Mouse (Mus musculus) embryonic stem cell, embryonic (primary cell): Measurements from ENCODE around the gene Zcchc24.

Experiments
- CTCF ChIA-PET, 4 experiments: fragments of 300-600 bp in 2 of 4; fragments of 350-600 bp in 2 of 4; sonication (Branson Sonifier 250); formaldehyde crosslinking; loops; one replicate each; lab custom pipeline; 2022; ENCODE audit warnings: inconsistent platforms in 2 of 4; lab: Charles Lee
- POLR2A ChIA-PET, 4 experiments: fragments of 300-600 bp in 2 of 4; fragments of 350-600 bp in 2 of 4; sonication (Branson Sonifier 250); formaldehyde crosslinking; loops; one replicate each; lab custom pipeline; 2022; ENCODE audit warnings: antibody characterized with exemption in 4 of 4, inconsistent platforms in 1 of 4; lab: Charles Lee

Gene Zcchc24

DNA sequence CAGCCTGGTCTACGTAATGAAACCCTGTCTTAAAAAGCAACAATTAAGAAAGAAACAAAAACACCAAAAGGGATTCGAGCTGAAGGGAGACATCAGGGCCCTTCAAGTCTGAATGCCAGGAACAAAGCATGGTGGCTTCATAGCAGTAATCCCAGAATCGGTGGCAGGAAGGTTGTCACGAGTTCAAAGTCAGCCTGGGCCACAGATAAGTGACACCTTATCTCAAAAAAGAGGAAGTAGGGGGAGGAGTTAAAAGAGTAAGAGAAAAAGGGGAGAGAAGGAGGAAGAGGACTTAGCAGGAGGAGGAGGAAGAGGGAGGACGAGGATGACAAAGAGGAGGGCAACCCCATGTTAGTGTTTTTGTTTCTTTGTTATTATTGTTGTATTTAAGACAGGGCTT, 19.4 kb upstream of the Zcchc24 start:
- ChIA-PET POLR2A (interaction anchor here in 2 of 4 experiments (0.6 to 1.4 kb wide), 2 partner anchors 19 to 42 kb away, joined by 4 read pairs; partner anchors contain the start of gene Zcchc24 (in 1 of the 2)), CTCF (no interaction called here)

DNA sequence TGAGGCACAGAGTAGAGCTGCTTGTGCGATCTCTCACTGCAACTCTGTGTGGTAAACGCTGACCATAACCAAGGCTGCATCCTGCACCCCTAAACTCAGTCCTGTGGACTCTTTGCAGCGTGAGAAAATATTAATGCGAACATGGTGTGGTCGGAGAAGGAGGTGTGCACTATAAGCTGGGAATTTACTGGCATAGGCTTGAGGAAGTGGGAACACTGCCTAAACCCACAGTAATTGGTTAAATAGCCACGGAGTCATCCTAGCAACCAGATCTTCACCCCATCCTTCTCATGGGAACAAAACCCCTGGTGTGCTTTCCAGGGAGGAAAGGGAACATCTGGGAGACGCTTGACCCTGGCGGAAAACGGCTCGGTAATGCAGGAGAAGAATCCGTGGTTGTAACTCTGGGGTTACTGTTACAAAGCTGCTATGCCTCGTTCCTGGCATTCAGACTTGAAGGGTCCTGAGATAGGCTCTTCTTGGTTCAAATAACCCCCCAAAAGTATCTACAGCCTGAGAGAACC, 18.6 kb upstream of the Zcchc24 start:
- POLR2A ChIA-PET: interaction anchor here in 2 of 4 experiments (0.7 to 1.4 kb wide), 3 partner anchors 37 to 227 kb away, joined by 3 to 4 read pairs (median 3); no protein-coding TSS in a partner anchor
- CTCF ChIA-PET: interaction anchor here in 2 of 4 experiments (0.7 to 1.4 kb wide), 2 partner anchors 13 to 43 kb away, joined by 3 to 5 read pairs; no protein-coding TSS in a partner anchor

DNA sequence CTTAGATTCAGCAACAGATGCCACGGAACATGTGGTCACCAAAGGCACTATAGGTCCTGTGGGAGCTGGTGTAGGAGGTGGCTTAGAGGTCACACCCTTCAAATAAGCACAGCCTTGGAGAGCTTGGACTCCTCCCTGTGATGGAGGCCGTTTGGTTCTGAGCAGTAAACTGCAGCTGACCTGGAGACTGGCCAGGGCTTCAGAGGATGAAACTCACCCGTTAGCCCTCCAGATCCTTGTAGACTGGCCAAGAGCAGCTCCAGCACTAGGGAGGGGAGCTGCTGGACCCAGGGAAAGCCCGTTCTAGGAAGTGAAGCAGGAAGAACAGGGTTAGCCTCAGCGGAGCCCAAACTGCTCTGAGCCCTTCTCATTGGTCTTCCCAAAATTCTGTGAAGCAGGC, 18.1 kb upstream of the Zcchc24 start:
- POLR2A ChIA-PET: interaction anchor here in 2 of 4 experiments (0.7 to 1.4 kb wide), 4 partner anchors 36 to 226 kb away, joined by 3 to 4 read pairs (median 4); no protein-coding TSS in a partner anchor
- CTCF ChIA-PET: interaction anchor here in 2 of 4 experiments (0.7 to 1.4 kb wide), 2 partner anchors 13 to 42 kb away, joined by 3 to 5 read pairs; no protein-coding TSS in a partner anchor

- CTCF ChIA-PET: interaction anchor here in 1 of 4 experiments (0.5 kb wide), 1 partner anchor 797 kb away, joined by 3 read pairs; no protein-coding TSS in a partner anchor
Observed at GRCm38 (mm10) chr14:25785210-25785609, 16.4 kb upstream of the Zcchc24 start.

GRCm38 (mm10) chr14:25783220-25783619, 14.4 kb upstream of the Zcchc24 start:
- CTCF ChIA-PET: interaction anchor here in 2 of 4 experiments (1.1 to 1.4 kb wide), 2 partner anchors 17 to 137 kb away, joined by 4 to 5 read pairs; no protein-coding TSS in a partner anchor

More at GRCm38 (mm10) chr14:25785210-25785609, 16.4 kb upstream of the Zcchc24 start:
- POLR2A ChIA-PET: interaction anchor here in 3 of 4 experiments (1.0 to 1.6 kb wide), 3 partner anchors 9 to 16 kb away, joined by 3 read pairs; partner anchors contain the start of gene Zcchc24 (in 1 of the 3)

DNA sequence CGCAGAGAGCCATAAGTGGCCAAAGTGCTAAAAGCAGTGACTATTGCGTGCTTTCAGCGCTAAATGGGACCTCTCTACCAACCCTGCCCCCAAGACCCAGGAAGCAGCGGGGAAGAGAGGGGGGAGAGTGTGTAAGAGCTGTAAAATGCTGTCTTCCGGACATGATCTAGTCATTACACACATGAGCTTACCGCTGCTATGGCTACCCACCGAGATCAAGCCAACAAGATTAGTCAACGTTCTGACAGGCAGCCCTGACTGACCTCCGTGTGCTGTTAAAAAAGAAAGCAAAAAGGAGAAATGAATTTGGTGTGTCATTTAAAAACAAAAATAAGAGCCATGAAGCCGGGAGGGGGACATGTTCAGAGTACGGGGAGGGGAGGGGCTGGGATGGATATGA, 11.8 kb upstream of the Zcchc24 start:
- POLR2A ChIA-PET: interaction anchor here in 3 of 4 experiments (0.5 to 1.2 kb wide), 3 partner anchors 11 to 1294 kb away, joined by 3 to 5 read pairs (median 4); partner anchors contain the start of genes Polr3a (in 1 of the 3), Rps24 (in 1 of the 3) and Zcchc24 (in 1 of the 3)
- CTCF ChIA-PET: interaction anchor here in 1 of 4 experiments (0.6 kb wide), 1 partner anchor 268 kb away, joined by 3 read pairs; no protein-coding TSS in a partner anchor

More at GRCm38 (mm10) chr14:25783220-25783619, 14.4 kb upstream of the Zcchc24 start:
- POLR2A ChIA-PET: interaction anchor here in 2 of 4 experiments (1.1 to 2.2 kb wide), 3 partner anchors 10 to 22 kb away, joined by 3 to 6 read pairs (median 4); partner anchors contain the start of gene Zcchc24 (in 1 of the 2)

GRCm38 (mm10) chr14:25776294-25776693, 7.5 kb upstream of the Zcchc24 start:
- POLR2A ChIA-PET: interaction anchor here in 1 of 4 experiments (1.4 kb wide), 1 partner anchor 17 kb away, joined by 4 read pairs; no protein-coding TSS in a partner anchor
- CTCF ChIA-PET: interaction anchor here in 2 of 4 experiments (0.6 to 1.6 kb wide), 2 partner anchors 24 to 209 kb away, joined by 3 to 4 read pairs; no protein-coding TSS in a partner anchor

DNA sequence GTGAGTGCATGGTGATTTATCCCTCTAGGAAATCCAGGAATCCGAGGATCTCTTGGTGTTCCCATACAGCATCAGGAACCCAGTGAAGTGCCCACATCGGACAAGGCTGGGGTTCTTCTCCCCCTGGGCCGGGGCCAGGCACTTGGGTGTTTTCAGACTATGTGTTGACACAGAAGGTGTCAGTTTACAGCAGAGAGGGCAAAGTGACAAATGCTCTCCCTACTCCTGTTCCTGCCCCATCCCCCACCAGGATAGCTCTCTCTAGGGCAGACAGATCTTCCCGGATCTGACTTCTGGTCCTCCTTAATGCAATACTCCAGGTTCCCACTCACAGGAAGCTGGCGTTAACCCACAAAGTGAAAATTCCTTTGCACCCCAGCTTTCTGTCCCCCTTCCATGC, 5.3 kb upstream of the Zcchc24 start:
- CTCF ChIA-PET: interaction anchor here in 1 of 4 experiments (0.6 kb wide), 1 partner anchor 416 kb away, joined by 4 read pairs; no protein-coding TSS in a partner anchor
- POLR2A ChIA-PET: no interaction called here

DNA sequence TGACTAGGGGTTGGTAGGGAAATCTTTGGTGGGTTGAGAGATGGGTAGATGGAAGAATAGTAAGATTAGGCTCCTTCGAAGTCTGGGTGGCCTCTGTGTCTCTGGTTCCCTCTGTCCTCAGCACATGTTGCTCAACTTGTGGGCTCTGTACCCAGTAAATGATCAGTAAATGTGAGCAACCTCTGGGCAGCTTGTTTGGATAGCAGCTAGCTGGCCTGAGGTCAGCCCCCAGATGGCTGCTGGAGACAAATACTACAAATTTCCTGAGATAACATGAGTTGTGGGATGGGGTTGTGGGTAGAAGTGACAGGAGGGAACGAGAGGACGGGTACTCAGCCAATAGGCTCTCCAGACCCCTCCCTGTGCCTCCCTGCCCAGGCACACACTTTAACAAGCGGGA, 4.2 kb upstream of the Zcchc24 start:
- POLR2A ChIA-PET: no interaction called here
- CTCF ChIA-PET: no interaction called here

DNA sequence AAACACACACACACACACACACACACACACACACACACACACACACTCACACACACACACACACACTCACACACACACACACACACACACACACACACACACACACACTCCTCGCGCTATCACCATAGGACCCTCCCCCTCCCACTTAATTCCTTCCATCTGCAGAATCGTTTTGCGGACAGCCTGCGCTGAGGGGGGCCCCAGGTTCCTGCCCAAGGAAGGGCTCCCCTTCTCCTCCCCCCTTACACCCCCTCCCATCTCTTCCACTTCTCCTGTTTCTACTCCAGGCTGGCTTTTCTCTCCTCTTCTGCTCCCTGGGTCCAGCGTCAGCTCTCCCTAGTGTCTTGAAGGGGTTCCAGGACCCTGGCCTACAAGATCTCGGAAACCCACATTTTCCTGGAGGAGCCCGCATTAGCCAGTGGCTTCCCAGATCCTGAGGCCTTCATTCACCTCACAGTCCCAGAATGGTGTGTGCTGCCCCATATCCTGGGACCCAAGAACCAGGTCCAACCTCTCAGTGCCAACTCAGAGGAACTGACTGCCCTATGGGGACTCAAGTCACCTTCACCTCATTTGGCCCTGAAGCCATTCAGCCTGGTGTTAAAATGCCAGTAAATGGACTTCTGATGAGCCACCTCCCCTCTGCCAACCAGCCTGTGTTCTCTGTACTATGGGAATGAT, 927 bp upstream of the Zcchc24 start:
- ChIA-PET CTCF (interaction anchor here in 3 of 4 experiments (0.6 to 2.3 kb wide), 6 partner anchors 12 to 824 kb away, joined by 3 to 10 read pairs (median 5); no protein-coding TSS in a partner anchor), POLR2A (interaction anchor here (0.7 to 4.2 kb wide), 25 partner anchors 11 to 1139 kb away, joined by 3 to 24 read pairs (median 5); partner anchors contain the start of gene Anxa11 (in 1 of the 4))

- ChIA-PET POLR2A (interaction anchor here (0.6 to 4.2 kb wide), 28 partner anchors 9 to 101 kb away, joined by 3 to 24 read pairs (median 4); partner anchors contain the start of gene Anxa11 (in 1 of the 4)), CTCF (interaction anchor here (0.6 to 2.3 kb wide), 5 partner anchors 11 to 122 kb away, joined by 3 to 10 read pairs (median 7); no protein-coding TSS in a partner anchor)
Observed at GRCm38 (mm10) chr14:25768261-25768893, 462 bp downstream of the Zcchc24 start.

DNA sequence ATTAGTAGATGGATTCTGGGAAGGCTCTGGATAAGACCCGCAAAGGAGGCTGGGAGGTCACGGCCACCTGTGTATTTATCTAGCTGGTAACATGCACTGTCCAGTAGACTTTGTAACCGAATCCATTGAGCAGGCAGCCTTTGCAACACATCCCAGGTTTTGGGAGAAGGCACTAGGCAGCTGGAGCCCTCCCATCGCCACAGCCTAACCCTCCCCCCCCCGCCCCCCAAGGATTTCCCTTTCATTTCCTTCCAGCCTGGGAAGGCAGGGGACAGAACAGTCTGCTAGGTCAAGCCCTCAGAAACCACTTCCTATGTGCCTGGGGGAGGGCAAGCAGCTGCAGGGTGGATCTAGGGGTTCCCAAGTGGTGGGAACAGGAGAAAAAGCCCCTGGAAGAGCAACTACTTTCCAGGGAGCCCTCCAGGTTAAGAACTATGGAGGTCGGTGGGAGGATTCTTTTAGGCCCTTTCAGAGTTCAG, 1.1 kb downstream of the Zcchc24 start:
- ChIA-PET POLR2A (interaction anchor here (0.7 to 4.2 kb wide), 16 partner anchors 9 to 102 kb away, joined by 3 to 24 read pairs (median 5); partner anchors contain the start of gene Anxa11 (in 1 of the 4)), CTCF (interaction anchor here in 2 of 4 experiments (0.6 to 2.3 kb wide), 4 partner anchors 10 to 32 kb away, joined by 3 to 10 read pairs (median 6); no protein-coding TSS in a partner anchor)

GRCm38 (mm10) chr14:25766441-25766840, 2.4 kb downstream of the Zcchc24 start:
- POLR2A ChIA-PET: interaction anchor here in 3 of 4 experiments (0.6 to 4.2 kb wide), 10 partner anchors 11 to 1469 kb away, joined by 3 to 18 read pairs (median 4); no protein-coding TSS in a partner anchor

DNA sequence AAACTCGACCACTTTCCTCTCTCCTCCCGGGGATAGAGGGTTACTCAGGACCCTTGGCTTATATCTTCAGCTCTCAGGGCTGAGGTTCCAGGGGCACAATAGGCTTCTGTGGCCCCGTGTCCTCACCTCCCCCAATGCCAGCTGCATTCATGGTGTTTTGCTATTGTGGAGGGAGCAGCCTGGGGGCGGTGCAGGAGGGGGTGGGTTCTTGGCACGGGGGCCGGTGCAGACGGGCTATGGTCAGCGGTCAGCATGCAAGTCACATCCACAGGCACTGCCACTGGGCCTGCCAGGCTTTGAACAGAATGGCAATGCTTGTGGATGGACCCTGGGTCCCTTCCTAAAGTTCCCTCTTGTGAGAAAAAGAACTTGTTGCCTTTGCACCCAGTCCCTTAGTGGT, 2.9 kb downstream of the Zcchc24 start:
- ChIA-PET POLR2A (interaction anchor here in 3 of 4 experiments (0.6 to 4.2 kb wide), 8 partner anchors 11 to 1469 kb away, joined by 3 to 18 read pairs (median 4); no protein-coding TSS in a partner anchor), CTCF (no interaction called here)

More at GRCm38 (mm10) chr14:25766441-25766840, 2.4 kb downstream of the Zcchc24 start:
- CTCF ChIA-PET: no interaction called here

GRCm38 (mm10) chr14:25765146-25765545, 3.7 kb downstream of the Zcchc24 start:
- CTCF ChIA-PET: no interaction called here
- POLR2A ChIA-PET: interaction anchor here in 1 of 4 experiments (1.3 kb wide), 1 partner anchor 18 kb away, joined by 4 read pairs; no protein-coding TSS in a partner anchor

- ChIA-PET CTCF (interaction anchor here in 1 of 4 experiments (0.5 kb wide), 1 partner anchor 19 kb away, joined by 4 read pairs; no protein-coding TSS in a partner anchor), POLR2A (interaction anchor here in 2 of 4 experiments (0.6 to 1.5 kb wide), 4 partner anchors 12 to 64 kb away, joined by 3 to 4 read pairs (median 3); no protein-coding TSS in a partner anchor)
Observed at GRCm38 (mm10) chr14:25761184-25761583, 7.7 kb downstream of the Zcchc24 start.

DNA sequence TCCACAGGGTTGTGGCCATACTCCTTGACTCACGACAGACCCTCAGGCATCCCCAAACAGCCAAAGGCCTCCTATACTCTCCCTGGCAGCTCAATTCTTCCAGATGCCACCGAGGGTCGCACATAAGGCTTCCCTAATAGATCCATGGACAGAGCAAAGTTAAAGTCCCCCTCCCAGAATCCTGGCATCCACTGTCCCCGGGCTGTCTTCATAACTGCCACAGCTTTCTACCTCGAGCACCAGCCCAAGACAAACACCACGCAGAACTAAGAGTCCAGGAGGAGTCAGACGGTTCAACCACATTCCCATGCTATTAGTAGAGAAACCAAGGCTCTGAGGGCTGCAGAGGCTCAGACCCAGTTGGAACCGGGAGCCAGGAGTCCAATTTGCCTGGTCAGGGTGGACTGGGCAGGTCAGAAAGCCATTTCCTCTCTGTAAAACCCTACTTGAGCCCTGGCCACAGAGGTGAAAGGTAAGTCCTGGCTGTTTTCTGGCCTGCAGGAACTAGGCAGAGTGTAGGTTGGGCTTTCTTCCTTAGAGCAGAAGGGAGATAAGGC, 8.8 kb downstream of the Zcchc24 start:
- CTCF ChIA-PET: no interaction called here
- POLR2A ChIA-PET: interaction anchor here in 2 of 4 experiments (1.2 to 2.0 kb wide), 3 partner anchors 8 to 16 kb away, joined by 4 to 9 read pairs (median 4); partner anchors contain the start of gene Zcchc24 (in 1 of the 2)
